Mouse (Mus musculus): Measurements from ENCODE around the gene Dnajc17. TPM values are rescaled to one million over a fixed set of nuclear protein-coding genes. Genes with fewer than 3 reads are reported as not detected.

Dnajc17 gene
- polyA plus RNA-seq (2015; fragmentation: Nextera tagmentation; extraction: Ambion mirVana), result 23.3 and 23.6 TPM in 2 replicates

DNA sequence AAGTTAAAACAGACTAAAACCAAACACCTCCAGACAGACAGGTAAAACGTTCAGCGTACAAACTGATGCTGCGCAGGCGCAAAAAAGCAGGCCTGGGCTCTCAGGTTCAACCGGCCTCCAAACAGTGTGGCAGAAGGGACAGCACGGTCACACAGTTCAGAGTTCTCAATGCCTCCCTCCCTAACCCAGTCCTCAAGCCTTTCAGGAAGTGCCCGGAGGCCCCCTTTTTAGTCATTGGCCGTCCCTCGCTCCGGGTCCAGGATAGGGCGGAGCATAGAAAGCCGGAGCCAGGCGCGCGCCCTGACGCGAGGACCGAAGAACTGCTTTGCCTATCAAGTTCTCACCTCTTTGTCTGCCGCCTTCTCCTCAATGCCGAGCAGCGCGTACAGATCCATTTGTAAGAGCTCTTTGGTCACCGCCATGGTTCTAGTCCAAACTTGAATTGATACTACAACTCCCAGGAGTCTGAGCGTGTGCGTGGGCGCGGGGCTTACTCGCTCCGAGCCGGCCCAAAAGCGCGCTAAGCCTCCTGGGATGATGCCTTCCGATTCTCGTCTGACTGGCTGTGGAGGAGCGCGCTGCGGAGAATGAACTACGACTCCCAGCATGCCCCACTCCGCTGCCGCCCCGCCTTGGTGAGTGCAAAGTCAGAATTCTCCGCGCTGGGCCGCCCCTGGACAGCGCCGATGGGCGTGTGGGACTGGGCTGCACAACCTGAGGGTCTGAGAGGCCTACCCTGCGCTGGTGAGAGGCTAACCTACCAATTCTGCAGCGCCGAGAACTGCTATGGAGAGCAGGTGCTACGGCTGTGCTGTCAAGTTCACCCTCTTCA is at the start of gene Dnajc17, which contains the start of gene Zfyve19:
Gene Dnajc17 (minus strand): TSS at position 452 of the 832 bp plus-strand sequence.
Gene Zfyve19 (plus strand): TSS at position 274 of the 832 bp plus-strand sequence.
- ATAC-seq, result peak; percentile 99
- H3K9ac ChIP-seq (ENCODE audit: low read depth, low read length), result peak within 1 kb of the TSS; percentile 83
- under 1% methylated on average over 51 of the region's 51 CpGs for whole genome bisulfite sequencing

GRCm38 (mm10) chr2:119254976-119255375 is 46.4 kb upstream of the Dnajc17 start:
- Histone ChIP-seq H3K4me1 (ENCODE audit: control insufficient read depth, insufficient read depth, low read depth, low read length) (no peaks in the 10 kb centered on the region), H3K36me3 (ENCODE audit: control insufficient read depth, insufficient read depth, low read length) (no peaks in the 10 kb centered on the region), H3K4me3 (ENCODE audit: low read length) (no peak overlapping the region), H3K27me3 (replicated peaks; ENCODE audit: control insufficient read depth, insufficient read depth, low read length) (peaks cover 4% of the 10 kb centered on the region), H3K27ac (ENCODE audit: low read depth, low read length) (no peak overlapping the region), H3K9ac (ENCODE audit: low read depth, low read length) (no peak overlapping the region), H3K9me3 (ENCODE audit: control insufficient read depth, low read length) (no peaks in the 10 kb centered on the region), H3K4me2 (ENCODE audit: low read length) (no peak overlapping the region)
- no peak for ATAC-seq
- WGBS, result 10% methylated on average over 7 of the region's 7 CpGs

More for the DNA sequence above, at the start of gene Dnajc17, which contains the start of gene Zfyve19:
- peak within 1 kb of the TSS; percentile 73 for H3K4me3 ChIP-seq (ENCODE audit: low read length)
- H3K27me3 ChIP-seq (replicated peaks; ENCODE audit: control insufficient read depth, insufficient read depth, low read length), result no peaks in the 10 kb centered on the region
- peaks cover 10% of the 10 kb centered on the region for H3K4me1 ChIP-seq (ENCODE audit: control insufficient read depth, insufficient read depth, low read depth, low read length)
- H3K4me2 ChIP-seq (ENCODE audit: low read length), result peak within 1 kb of the TSS; percentile 72
- peaks cover 18% of the 10 kb centered on the region for H3K36me3 ChIP-seq (ENCODE audit: control insufficient read depth, insufficient read depth, low read length)
- peak within 1 kb of the TSS; percentile 73 for H3K27ac ChIP-seq (ENCODE audit: low read depth, low read length)
- H3K9me3 ChIP-seq (ENCODE audit: control insufficient read depth, low read length), result no peaks in the 10 kb centered on the region

DNA sequence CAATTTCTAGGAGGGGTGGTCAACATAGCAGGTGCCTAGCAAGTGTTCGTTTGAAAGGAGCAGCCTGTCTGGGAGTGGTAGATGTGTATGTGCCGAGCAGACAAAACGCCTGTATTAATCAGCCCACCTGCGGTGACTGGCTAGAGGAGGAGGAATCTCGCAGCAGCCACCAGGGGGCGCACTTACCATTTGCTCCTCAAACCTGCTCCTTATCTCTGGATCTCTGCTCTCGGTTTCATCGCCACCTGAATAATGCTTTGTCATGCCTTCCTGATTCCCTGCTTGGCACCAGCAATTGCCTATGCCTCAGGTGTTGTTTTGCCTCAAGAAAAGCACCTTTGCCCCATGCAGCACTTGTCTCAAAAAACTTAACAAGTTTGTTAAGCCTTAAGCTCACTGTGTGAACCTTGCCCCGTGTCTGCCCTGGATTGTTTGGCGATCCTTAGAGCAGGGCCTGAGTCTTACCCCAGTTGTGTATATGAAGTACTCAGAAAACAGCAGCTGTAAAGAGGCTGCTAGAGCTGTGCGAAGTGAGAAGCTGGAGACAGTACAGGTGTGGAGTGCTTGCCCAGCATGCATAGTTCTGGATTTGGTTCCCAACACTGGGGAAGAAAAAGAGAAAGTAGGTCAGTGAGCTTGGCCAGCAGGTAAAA is 42.4 kb upstream of the Dnajc17 start:
- H3K36me3 ChIP-seq (ENCODE audit: control insufficient read depth, insufficient read depth, low read length), result no peaks in the 10 kb centered on the region
- H3K4me3 ChIP-seq (ENCODE audit: low read length), result no peak overlapping the region
- no peaks in the 10 kb centered on the region for H3K4me1 ChIP-seq (ENCODE audit: control insufficient read depth, insufficient read depth, low read depth, low read length)
- no peak overlapping the region for H3K9ac ChIP-seq (ENCODE audit: low read depth, low read length)
- ATAC-seq, result peak; percentile 37; the same call in 1 of the 2 replicates
- no peak overlapping the region for H3K4me2 ChIP-seq (ENCODE audit: low read length)
- 14% methylated on average over 11 of the region's 11 CpGs for WGBS
- H3K27me3 ChIP-seq (replicated peaks; ENCODE audit: control insufficient read depth, insufficient read depth, low read length), result peaks cover 4% of the 10 kb centered on the region
- no peak overlapping the region for H3K27ac ChIP-seq (ENCODE audit: low read depth, low read length)
- no peaks in the 10 kb centered on the region for H3K9me3 ChIP-seq (ENCODE audit: control insufficient read depth, low read length)

- no peak for ATAC-seq
- no peak overlapping the region for H3K4me2 ChIP-seq (ENCODE audit: low read length)
Observed at GRCm38 (mm10) chr2:119250377-119250776, 41.8 kb upstream of the Dnajc17 start.

DNA sequence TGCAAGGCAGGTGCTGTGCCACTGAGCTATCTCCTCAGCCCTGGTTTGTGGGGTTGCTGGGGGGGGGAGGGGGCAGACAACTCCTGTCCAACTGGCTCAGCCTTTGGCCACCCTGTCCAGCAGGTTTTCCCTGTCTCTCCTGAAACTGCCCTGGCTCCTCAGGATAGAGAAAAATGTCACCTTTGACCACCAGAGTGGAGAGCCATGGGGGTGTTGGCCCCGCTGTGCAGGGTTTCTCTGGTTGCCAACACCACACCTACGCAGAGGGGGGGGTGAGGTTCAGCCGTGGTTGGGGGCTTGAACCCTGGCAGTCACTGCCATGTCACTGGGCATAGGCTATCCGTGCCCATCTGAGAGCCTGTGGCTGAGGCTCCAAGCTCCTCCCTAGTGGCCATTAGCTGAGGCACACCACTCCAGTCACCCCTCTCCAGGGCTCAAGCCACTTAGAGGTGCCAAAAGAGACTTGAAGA is 41.0 kb upstream of the Dnajc17 start:
- Histone ChIP-seq H3K4me2 (ENCODE audit: low read length) (no peak overlapping the region), H3K27me3 (replicated peaks; ENCODE audit: control insufficient read depth, insufficient read depth, low read length) (peaks cover 4% of the 10 kb centered on the region), H3K9me3 (ENCODE audit: control insufficient read depth, low read length) (no peaks in the 10 kb centered on the region), H3K27ac (ENCODE audit: low read depth, low read length) (no peak overlapping the region), H3K36me3 (ENCODE audit: control insufficient read depth, insufficient read depth, low read length) (no peaks in the 10 kb centered on the region), H3K9ac (ENCODE audit: low read depth, low read length) (no peak overlapping the region), H3K4me3 (ENCODE audit: low read length) (no peak overlapping the region), H3K4me1 (ENCODE audit: control insufficient read depth, insufficient read depth, low read depth, low read length) (no peaks in the 10 kb centered on the region)
- 83% methylated on average over 4 of the region's 4 CpGs for WGBS
- ATAC-seq, result no peak

More at GRCm38 (mm10) chr2:119250377-119250776, 41.8 kb upstream of the Dnajc17 start:
- H3K9ac ChIP-seq (ENCODE audit: low read depth, low read length), result no peak overlapping the region
- H3K27ac ChIP-seq (ENCODE audit: low read depth, low read length), result no peak overlapping the region
- no peak overlapping the region for H3K4me3 ChIP-seq (ENCODE audit: low read length)
- no peaks in the 10 kb centered on the region for H3K9me3 ChIP-seq (ENCODE audit: control insufficient read depth, low read length)
- no peaks in the 10 kb centered on the region for H3K4me1 ChIP-seq (ENCODE audit: control insufficient read depth, insufficient read depth, low read depth, low read length)
- H3K36me3 ChIP-seq (ENCODE audit: control insufficient read depth, insufficient read depth, low read length), result no peaks in the 10 kb centered on the region
- H3K27me3 ChIP-seq (replicated peaks; ENCODE audit: control insufficient read depth, insufficient read depth, low read length), result peaks cover 4% of the 10 kb centered on the region
- WGBS, result 60% methylated on average over 5 of the region's 5 CpGs

GRCm38 (mm10) chr2:119247904-119248303 is 39.3 kb upstream of the Dnajc17 start:
- 80% methylated on average over 9 of the region's 9 CpGs for WGBS
- H3K9ac ChIP-seq (ENCODE audit: low read depth, low read length), result no peak overlapping the region
- no peak overlapping the region for H3K4me2 ChIP-seq (ENCODE audit: low read length)

GRCm38 (mm10) chr2:119245246-119245645 is 36.7 kb upstream of the Dnajc17 start:
- H3K9ac ChIP-seq (ENCODE audit: low read depth, low read length), result no peak overlapping the region
- H3K27ac ChIP-seq (ENCODE audit: low read depth, low read length), result no peak overlapping the region
- no peak overlapping the region for H3K4me2 ChIP-seq (ENCODE audit: low read length)
- 82% methylated on average over 7 of the region's 7 CpGs for WGBS
- H3K4me1 ChIP-seq (ENCODE audit: control insufficient read depth, insufficient read depth, low read depth, low read length), result no peaks in the 10 kb centered on the region
- no peaks in the 10 kb centered on the region for H3K27me3 ChIP-seq (replicated peaks; ENCODE audit: control insufficient read depth, insufficient read depth, low read length)
- H3K9me3 ChIP-seq (ENCODE audit: control insufficient read depth, low read length), result no peaks in the 10 kb centered on the region
- H3K36me3 ChIP-seq (ENCODE audit: control insufficient read depth, insufficient read depth, low read length), result no peaks in the 10 kb centered on the region
- H3K4me3 ChIP-seq (ENCODE audit: low read length), result no peak overlapping the region
- ATAC-seq, result no peak

More at GRCm38 (mm10) chr2:119247904-119248303, 39.3 kb upstream of the Dnajc17 start:
- no peaks in the 10 kb centered on the region for H3K27me3 ChIP-seq (replicated peaks; ENCODE audit: control insufficient read depth, insufficient read depth, low read length)
- no peaks in the 10 kb centered on the region for H3K4me1 ChIP-seq (ENCODE audit: control insufficient read depth, insufficient read depth, low read depth, low read length)
- no peaks in the 10 kb centered on the region for H3K36me3 ChIP-seq (ENCODE audit: control insufficient read depth, insufficient read depth, low read length)
- ATAC-seq, result no peak
- H3K9me3 ChIP-seq (ENCODE audit: control insufficient read depth, low read length), result no peaks in the 10 kb centered on the region
- H3K4me3 ChIP-seq (ENCODE audit: low read length), result no peak overlapping the region
- H3K27ac ChIP-seq (ENCODE audit: low read depth, low read length), result no peak overlapping the region

DNA sequence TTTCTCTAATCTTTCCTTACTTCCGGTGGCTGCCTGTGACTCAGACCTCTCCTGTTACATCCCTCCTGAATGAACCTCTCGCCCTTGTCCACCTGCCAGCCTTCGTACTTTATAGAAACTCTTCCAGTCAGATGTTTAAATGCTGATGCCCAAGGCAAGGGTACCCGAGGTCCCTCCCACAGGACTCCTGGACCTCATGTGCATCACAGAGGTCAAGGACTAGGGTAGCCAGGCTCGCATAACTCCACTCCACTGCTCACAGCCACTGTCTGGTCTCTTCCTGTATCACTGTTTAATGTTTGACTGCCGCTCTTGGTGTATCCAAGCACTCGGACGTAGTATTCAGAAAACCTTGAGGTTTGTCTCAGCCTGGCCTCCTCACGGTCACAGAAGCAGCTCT is 34.0 kb upstream of the Dnajc17 start:
- Histone ChIP-seq H3K36me3 (ENCODE audit: control insufficient read depth, insufficient read depth, low read length) (no peaks in the 10 kb centered on the region), H3K9ac (ENCODE audit: low read depth, low read length) (no peak overlapping the region), H3K4me3 (ENCODE audit: low read length) (no peak overlapping the region), H3K27ac (ENCODE audit: low read depth, low read length) (no peak overlapping the region), H3K4me2 (ENCODE audit: low read length) (no peak overlapping the region), H3K4me1 (ENCODE audit: control insufficient read depth, insufficient read depth, low read depth, low read length) (peaks cover 2% of the 10 kb centered on the region), H3K9me3 (ENCODE audit: control insufficient read depth, low read length) (no peaks in the 10 kb centered on the region), H3K27me3 (replicated peaks; ENCODE audit: control insufficient read depth, insufficient read depth, low read length) (peaks cover 24% of the 10 kb centered on the region)
- no peak for ATAC-seq
- 84% methylated on average over 9 of the region's 9 CpGs for WGBS

DNA sequence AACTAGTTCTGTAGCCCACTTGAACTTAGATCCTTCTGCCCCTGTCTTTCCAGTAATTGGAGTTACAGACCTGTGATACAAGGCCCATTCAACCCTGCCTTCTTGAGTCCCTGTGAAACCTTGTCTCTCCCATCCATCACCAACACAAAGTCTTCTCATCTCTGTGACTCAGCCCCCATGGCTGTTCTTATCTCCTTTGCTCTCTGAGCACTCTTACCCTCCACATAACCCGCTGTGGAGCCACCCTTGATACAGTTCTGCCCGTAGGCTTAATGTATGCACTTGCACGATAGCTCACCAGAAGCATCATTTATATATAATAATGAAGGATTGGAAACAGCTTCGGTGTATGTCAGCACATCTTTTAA is 32.2 kb upstream of the Dnajc17 start:
- 85% methylated on average over 4 of the region's 4 CpGs for WGBS
- Histone ChIP-seq H3K36me3 (ENCODE audit: control insufficient read depth, insufficient read depth, low read length) (no peaks in the 10 kb centered on the region), H3K4me1 (ENCODE audit: control insufficient read depth, insufficient read depth, low read depth, low read length) (peaks cover 10% of the 10 kb centered on the region), H3K27me3 (replicated peaks; ENCODE audit: control insufficient read depth, insufficient read depth, low read length) (peaks cover 40% of the 10 kb centered on the region), H3K27ac (ENCODE audit: low read depth, low read length) (no peak overlapping the region), H3K9me3 (ENCODE audit: control insufficient read depth, low read length) (no peaks in the 10 kb centered on the region), H3K9ac (ENCODE audit: low read depth, low read length) (no peak overlapping the region), H3K4me3 (ENCODE audit: low read length) (no peak overlapping the region), H3K4me2 (ENCODE audit: low read length) (no peak overlapping the region)
- ATAC-seq, result no peak

Data from hindbrain, embryonic 16.5 days (tissue).